Mouse (Mus musculus): Measurements from ENCODE around the gene Klhdc2.

Klhdc2 gene

GRCm38 (mm10) chr12:69302171-69302570, 5.7 kb downstream of the Klhdc2 start:
- no peak for DNase-seq

- DNase-seq: no peak
Measured at GRCm38 (mm10) chr12:69304051-69304450, 7.6 kb downstream of the Klhdc2 start.

- DNase-seq: no peak
Measured at GRCm38 (mm10) chr12:69306333-69306732, 9.9 kb downstream of the Klhdc2 start.

- DNase-seq: no peak
Measured at GRCm38 (mm10) chr12:69309659-69310058, 13.2 kb downstream of the Klhdc2 start.

- no peak for DNase-seq
Measured at GRCm38 (mm10) chr12:69318431-69318830, 21.9 kb downstream of the Klhdc2 start.

- no peak for DNase-seq
Measured at GRCm38 (mm10) chr12:69331187-69331586, 34.7 kb downstream of the Klhdc2 start.

- DNase-seq: no peak
Measured at GRCm38 (mm10) chr12:69332147-69332546, 35.7 kb downstream of the Klhdc2 start.

- DNase-seq: peak; percentile 30
Measured at GRCm38 (mm10) chr12:69333547-69333946, 37.1 kb downstream of the Klhdc2 start.

GRCm38 (mm10) chr12:69349928-69350327, 53.4 kb downstream of the Klhdc2 start:
- DNase-seq: no peak

GRCm38 (mm10) chr12:69351685-69352084, 55.2 kb downstream of the Klhdc2 start:
- no peak for DNase-seq

- peak; percentile 90 for DNase-seq
Measured at GRCm38 (mm10) chr12:69356546-69357299, 60.2 kb downstream of the Klhdc2 start, which contains the start of gene Nemf. Nemf (minus strand) TSS chr12:69357165.

- DNase-seq: no peak
Measured at GRCm38 (mm10) chr12:69357300-69357646, 60.8 kb downstream of the Klhdc2 start.
